Mouse (Mus musculus) testis, postnatal 14 days (tissue): ENCODE measurements around the gene Ccdc13.

Experiments
- DNase-seq: peaks from one replicate; pipeline ENCODE4 v3.0.0; 2021; ENCODE audit warnings: low spot score

Gene Ccdc13

GRCm38 (mm10) chr9:121846526-121847118 lies 7.4 kb upstream of the Ccdc13 start:
- DNase-seq = no peak

- no peak for DNase-seq
Measured at GRCm38 (mm10) chr9:121842914-121843313, 3.7 kb upstream of the Ccdc13 start.

GRCm38 (mm10) chr9:121839622-121839965 lies 333 bp upstream of the Ccdc13 start:
- no peak for DNase-seq

GRCm38 (mm10) chr9:121838008-121838407 lies 1.3 kb downstream of the Ccdc13 start:
- no peak for DNase-seq

- DNase-seq = no peak
Measured at GRCm38 (mm10) chr9:121833825-121834224, 5.4 kb downstream of the Ccdc13 start.

- DNase-seq = peak; percentile 73
Measured at GRCm38 (mm10) chr9:121830956-121831293, 8.3 kb downstream of the Ccdc13 start.

- DNase-seq = no peak
Measured at GRCm38 (mm10) chr9:121830243-121830955, 8.9 kb downstream of the Ccdc13 start.

- no peak for DNase-seq
Measured at GRCm38 (mm10) chr9:121829270-121829992, 9.8 kb downstream of the Ccdc13 start.

GRCm38 (mm10) chr9:121828314-121828713 lies 10.9 kb downstream of the Ccdc13 start:
- no peak for DNase-seq

GRCm38 (mm10) chr9:121826356-121826755 lies 12.9 kb downstream of the Ccdc13 start:
- DNase-seq = no peak

GRCm38 (mm10) chr9:121823991-121824390 lies 15.3 kb downstream of the Ccdc13 start:
- DNase-seq = no peak

- no peak for DNase-seq
Measured at GRCm38 (mm10) chr9:121823051-121823450, 16.2 kb downstream of the Ccdc13 start.

- no peak for DNase-seq
Measured at GRCm38 (mm10) chr9:121822585-121822991, 16.7 kb downstream of the Ccdc13 start.

- DNase-seq = no peak
Measured at GRCm38 (mm10) chr9:121820765-121821164, 18.5 kb downstream of the Ccdc13 start.

GRCm38 (mm10) chr9:121819771-121820471 lies 19.3 kb downstream of the Ccdc13 start:
- no peak for DNase-seq

GRCm38 (mm10) chr9:121819073-121819770 lies 20.0 kb downstream of the Ccdc13 start:
- DNase-seq = no peak

GRCm38 (mm10) chr9:121815183-121815582 lies 24.1 kb downstream of the Ccdc13 start:
- no peak for DNase-seq

- DNase-seq = peak; percentile 56
Measured at GRCm38 (mm10) chr9:121810081-121810821, 29.0 kb downstream of the Ccdc13 start.

GRCm38 (mm10) chr9:121808511-121808910 lies 30.8 kb downstream of the Ccdc13 start:
- no peak for DNase-seq

- DNase-seq = no peak
Measured at GRCm38 (mm10) chr9:121807947-121808346, 31.3 kb downstream of the Ccdc13 start.

- no peak for DNase-seq
Measured at GRCm38 (mm10) chr9:121807546-121807945, 31.7 kb downstream of the Ccdc13 start.
